Mouse (Mus musculus) 416B (cell line): Measurements from ENCODE around the gene Arl6.

ENCODE experiments used
- DNase-seq: peaks from one replicate; pipeline ENCODE4 v3.0.0; 2011; ENCODE audit warnings: low read depth

Gene Arl6

DNA sequence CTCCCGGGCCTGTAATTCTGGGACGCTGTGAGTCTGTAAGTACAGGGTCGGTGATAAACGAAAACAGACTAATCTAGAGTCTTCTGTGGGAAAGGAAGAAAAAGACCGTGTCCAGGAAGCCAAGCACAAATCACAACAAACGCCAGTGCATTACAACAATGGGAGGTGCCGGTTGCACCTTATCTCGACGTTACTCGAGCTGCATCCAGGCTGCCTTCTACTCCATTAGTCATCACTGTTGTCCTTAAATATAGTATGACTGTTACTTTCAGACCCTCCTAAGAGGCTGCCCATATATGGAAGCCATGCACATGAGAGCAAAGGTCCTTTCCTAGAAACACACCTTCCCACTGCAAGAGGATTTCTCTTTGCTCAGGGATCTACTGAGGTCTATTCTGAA, 51.4 kb downstream of the Arl6 start:
- DNase-seq = no peak

DNA sequence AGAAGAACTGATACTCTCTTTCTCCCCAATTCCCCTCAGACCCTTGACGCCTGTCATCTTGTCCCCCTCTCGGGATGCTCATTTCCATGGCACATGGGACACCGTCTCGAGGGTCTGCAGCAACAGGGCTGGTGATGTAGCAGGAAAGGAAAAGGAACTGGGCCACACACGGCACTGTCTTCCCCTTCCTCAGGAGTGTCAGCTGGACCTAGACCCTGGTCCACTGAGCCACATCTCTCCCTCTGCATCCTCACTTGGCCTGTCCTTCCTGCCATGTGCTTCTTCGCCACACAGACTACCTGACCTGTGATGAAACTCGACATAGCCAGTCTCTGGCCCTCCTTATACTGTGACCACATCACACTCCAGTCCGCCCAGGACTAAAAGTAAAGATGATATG, 52.3 kb downstream of the Arl6 start:
- no peak for DNase-seq

GRCm38 (mm10) chr16:59586276-59586675, 52.9 kb downstream of the Arl6 start:
- DNase-seq = no peak

- DNase-seq = no peak
Observed at GRCm38 (mm10) chr16:59585706-59586244, 53.4 kb downstream of the Arl6 start.

DNA sequence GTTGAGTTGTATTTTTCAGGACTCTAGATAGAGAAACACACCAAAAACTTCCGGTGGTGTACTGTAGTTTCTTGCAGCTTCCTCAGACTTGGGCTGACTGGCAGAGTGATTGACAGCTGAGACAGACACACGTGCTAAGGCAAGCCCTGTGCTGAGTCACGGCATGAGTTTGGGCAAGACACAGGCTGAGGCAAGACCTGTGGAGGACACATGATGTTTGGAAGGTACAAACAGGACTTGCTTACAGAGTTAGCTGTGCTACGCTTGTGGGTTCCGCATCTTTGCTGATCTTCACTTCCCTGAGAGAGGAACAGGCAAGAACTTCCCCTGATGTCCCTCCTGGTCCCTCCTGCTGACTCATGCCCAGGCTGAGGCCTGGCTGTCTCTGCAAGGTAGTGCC, 55.7 kb downstream of the Arl6 start:
- peak; percentile 45 for DNase-seq

GRCm38 (mm10) chr16:59579237-59579636, 60.0 kb downstream of the Arl6 start:
- peak; percentile 26 for DNase-seq

DNA sequence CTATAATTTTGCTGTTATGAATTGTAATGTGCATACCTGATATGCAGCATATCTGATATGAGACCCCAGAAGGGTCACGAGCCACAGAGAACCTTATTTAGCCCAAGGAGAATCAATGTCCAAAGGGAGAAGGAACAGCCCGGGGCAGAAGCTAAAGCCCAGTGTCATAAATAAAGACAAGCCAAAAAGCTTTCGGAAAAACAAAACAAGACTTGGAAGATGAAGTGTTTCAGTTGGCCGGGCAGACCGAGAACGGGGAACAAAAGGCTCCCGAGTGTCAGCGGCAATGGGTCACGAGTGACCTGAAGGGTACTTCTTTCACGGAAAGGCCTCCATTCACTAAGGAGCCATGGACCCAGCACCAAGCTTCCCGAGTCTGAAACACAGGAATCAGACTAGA, 65.2 kb downstream of the Arl6 start:
- no peak for DNase-seq

GRCm38 (mm10) chr16:59572685-59573084, 66.5 kb downstream of the Arl6 start:
- DNase-seq = no peak

DNA sequence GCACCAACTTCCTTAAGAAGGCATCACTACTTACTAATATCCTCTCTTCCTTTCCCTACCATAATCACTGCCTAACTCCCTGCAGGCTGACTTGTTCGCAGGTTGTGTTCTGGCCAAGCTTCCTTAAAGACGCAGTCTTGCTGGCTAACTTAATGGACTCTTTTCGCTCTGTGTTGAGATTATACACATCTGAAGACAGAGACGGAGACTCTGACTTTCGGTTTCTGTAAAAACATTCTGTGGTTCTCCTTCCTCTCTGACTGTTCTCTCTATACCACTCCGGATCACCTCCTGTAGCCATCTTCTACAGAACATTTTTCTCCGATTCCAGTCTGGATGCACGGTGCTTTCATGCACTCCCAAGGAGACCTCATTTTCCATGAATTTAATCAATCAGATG, 68.4 kb downstream of the Arl6 start:
- no peak for DNase-seq

DNA sequence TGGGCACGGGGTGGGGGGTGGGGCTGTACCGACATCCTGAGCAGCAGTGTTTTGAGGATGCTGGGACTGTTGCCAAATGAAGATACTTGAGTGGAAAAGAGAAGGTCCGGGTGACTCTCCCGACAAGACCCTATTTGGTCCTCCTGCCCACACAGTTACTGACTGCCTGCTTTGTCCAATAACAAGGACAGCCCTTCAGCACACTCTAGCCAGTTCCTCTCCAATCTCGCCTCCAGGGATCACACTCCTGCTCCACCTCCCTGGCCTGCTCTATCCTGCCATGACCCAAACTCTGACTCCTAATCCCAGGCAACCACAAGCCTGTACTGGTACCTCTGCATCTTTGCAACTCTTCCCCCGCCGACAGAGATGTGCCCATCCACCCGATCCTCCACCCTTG, 69.4 kb downstream of the Arl6 start:
- no peak for DNase-seq

- no peak for DNase-seq
Observed at GRCm38 (mm10) chr16:59567721-59568381, 71.3 kb downstream of the Arl6 start.

GRCm38 (mm10) chr16:59566437-59566836, 72.8 kb downstream of the Arl6 start:
- DNase-seq = no peak

GRCm38 (mm10) chr16:59565631-59566030, 73.6 kb downstream of the Arl6 start:
- DNase-seq = no peak

- no peak for DNase-seq
Observed at GRCm38 (mm10) chr16:59564025-59564424, 75.2 kb downstream of the Arl6 start.
